Mouse (Mus musculus): ENCODE results near the gene Slc35g1. TPM values are rescaled to one million over a fixed set of nuclear protein-coding genes. Genes with fewer than 3 reads are reported as not detected.
A peak's percentile ranks its signal among the peaks of the same experiment; 100 is the strongest.

The Slc35g1 gene
- polyA plus RNA-seq (2016; fragmentation: Nextera tagmentation; extraction: Ambion mirVana), result 5.0 and 6.1 TPM in 2 replicates

- Histone ChIP-seq H3K27me3 (replicated peaks; ENCODE audit: low read depth, poor library complexity, severe bottlenecking) (0 out of 2 replicates have a peak, but pooled peaks cover 5% of the 10 kb centered on the region), H3K9me3 (no peaks in the 10 kb centered on the region), H3K27ac (replicated peaks) (peak within 1 kb of the TSS; percentile 86), H3K4me3 (peak within 1 kb of the TSS; percentile 79), H3K36me3 (replicated peaks) (peaks cover 8% of the 10 kb centered on the region), H3K4me1 (peaks cover 19% of the 10 kb centered on the region)
- DNase-seq (ENCODE audit: low spot score), result peak; percentile 82
- under 1% methylated on average over 90 of the region's 90 CpGs for WGBS
Observed at GRCm38 (mm10) chr19:38395701-38396632, at the start of gene Slc35g1. Gene Slc35g1, plus strand, starts transcription at chr19:38395980.

- Histone ChIP-seq H3K27ac (replicated peaks) (no peak overlapping the region), H3K9me3 (0 out of 2 replicates have a peak, but pooled peaks cover 2% of the 10 kb centered on the region), H3K4me1 (peaks cover 5% of the 10 kb centered on the region; the same call in 1 of the 2 replicates), H3K36me3 (replicated peaks) (no peaks in the 10 kb centered on the region), H3K27me3 (replicated peaks; ENCODE audit: low read depth, poor library complexity, severe bottlenecking) (no peaks in the 10 kb centered on the region), H3K4me3 (no peak overlapping the region)
- WGBS, result 37% methylated on average over 13 of the region's 13 CpGs
- no peak for DNase-seq (ENCODE audit: low spot score)
Observed at GRCm38 (mm10) chr19:38348271-38349012, 47.3 kb upstream of the Slc35g1 start.

GRCm38 (mm10) chr19:38349013-38349341 lies 46.8 kb upstream of the Slc35g1 start:
- Histone ChIP-seq H3K9me3 (0 out of 2 replicates have a peak, but pooled peaks cover 2% of the 10 kb centered on the region), H3K4me3 (no peak overlapping the region), H3K36me3 (replicated peaks) (no peaks in the 10 kb centered on the region), H3K27ac (replicated peaks) (no peak overlapping the region), H3K27me3 (replicated peaks; ENCODE audit: low read depth, poor library complexity, severe bottlenecking) (no peaks in the 10 kb centered on the region), H3K4me1 (peaks cover 5% of the 10 kb centered on the region; the same call in 1 of the 2 replicates)
- DNase-seq (ENCODE audit: low spot score), result no peak
- 75% methylated on average over 5 of the region's 5 CpGs for WGBS

GRCm38 (mm10) chr19:38351202-38351601 lies 44.6 kb upstream of the Slc35g1 start:
- 89% methylated on average over 2 of the region's 2 CpGs for WGBS

GRCm38 (mm10) chr19:38351728-38352127 lies 44.1 kb upstream of the Slc35g1 start:
- WGBS, result 88% methylated on average over 3 of the region's 3 CpGs
- no peaks in the 10 kb centered on the region for H3K9me3 ChIP-seq
- no peaks in the 10 kb centered on the region for H3K27me3 ChIP-seq (replicated peaks; ENCODE audit: low read depth, poor library complexity, severe bottlenecking)

More at GRCm38 (mm10) chr19:38351202-38351601, 44.6 kb upstream of the Slc35g1 start:
- peaks cover 5% of the 10 kb centered on the region; the same call in 1 of the 2 replicates for H3K4me1 ChIP-seq
- H3K27me3 ChIP-seq (replicated peaks; ENCODE audit: low read depth, poor library complexity, severe bottlenecking), result no peaks in the 10 kb centered on the region
- H3K36me3 ChIP-seq (replicated peaks), result no peaks in the 10 kb centered on the region
- H3K27ac ChIP-seq (replicated peaks), result no peak overlapping the region
- H3K4me3 ChIP-seq, result no peak overlapping the region
- H3K9me3 ChIP-seq, result no peaks in the 10 kb centered on the region
- no peak for DNase-seq (ENCODE audit: low spot score)

GRCm38 (mm10) chr19:38352495-38353130 lies 43.2 kb upstream of the Slc35g1 start:
- Histone ChIP-seq H3K27me3 (replicated peaks; ENCODE audit: low read depth, poor library complexity, severe bottlenecking) (no peaks in the 10 kb centered on the region), H3K4me1 (peaks cover 5% of the 10 kb centered on the region; the same call in 1 of the 2 replicates), H3K9me3 (no peaks in the 10 kb centered on the region), H3K36me3 (replicated peaks) (no peaks in the 10 kb centered on the region), H3K4me3 (no peak overlapping the region), H3K27ac (replicated peaks) (no peak overlapping the region)
- 47% methylated on average over 6 of the region's 6 CpGs for WGBS
- DNase-seq (ENCODE audit: low spot score), result peak; percentile 28

More at GRCm38 (mm10) chr19:38351728-38352127, 44.1 kb upstream of the Slc35g1 start:
- Histone ChIP-seq H3K4me3 (no peak overlapping the region), H3K4me1 (peaks cover 5% of the 10 kb centered on the region; the same call in 1 of the 2 replicates), H3K36me3 (replicated peaks) (no peaks in the 10 kb centered on the region), H3K27ac (replicated peaks) (no peak overlapping the region)
- no peak for DNase-seq (ENCODE audit: low spot score)

GRCm38 (mm10) chr19:38354279-38354678 lies 41.5 kb upstream of the Slc35g1 start:
- no peak overlapping the region for H3K27ac ChIP-seq (replicated peaks)
- no peak overlapping the region for H3K4me3 ChIP-seq
- no peaks in the 10 kb centered on the region for H3K27me3 ChIP-seq (replicated peaks; ENCODE audit: low read depth, poor library complexity, severe bottlenecking)
- no peaks in the 10 kb centered on the region for H3K36me3 ChIP-seq (replicated peaks)
- 92% methylated on average over 1 of the region's 1 CpGs for WGBS
- H3K4me1 ChIP-seq, result no peaks in the 10 kb centered on the region
- no peaks in the 10 kb centered on the region for H3K9me3 ChIP-seq
- DNase-seq (ENCODE audit: low spot score), result no peak

GRCm38 (mm10) chr19:38354819-38355360 lies 40.9 kb upstream of the Slc35g1 start:
- no peak for DNase-seq (ENCODE audit: low spot score)
- Histone ChIP-seq H3K27me3 (replicated peaks; ENCODE audit: low read depth, poor library complexity, severe bottlenecking) (no peaks in the 10 kb centered on the region), H3K27ac (replicated peaks) (no peak overlapping the region), H3K9me3 (no peaks in the 10 kb centered on the region), H3K4me1 (no peaks in the 10 kb centered on the region), H3K36me3 (replicated peaks) (no peaks in the 10 kb centered on the region), H3K4me3 (no peak overlapping the region)
- WGBS, result 72% methylated on average over 10 of the region's 10 CpGs

- DNase-seq (ENCODE audit: low spot score), result no peak
- 77% methylated on average over 8 of the region's 8 CpGs for WGBS
Observed at GRCm38 (mm10) chr19:38356211-38356828, 39.5 kb upstream of the Slc35g1 start.

GRCm38 (mm10) chr19:38357956-38358623 lies 37.7 kb upstream of the Slc35g1 start:
- H3K4me1 ChIP-seq, result no peaks in the 10 kb centered on the region
- 80% methylated on average over 9 of the region's 9 CpGs for WGBS
- H3K9me3 ChIP-seq, result no peaks in the 10 kb centered on the region
- H3K4me3 ChIP-seq, result no peak overlapping the region
- DNase-seq (ENCODE audit: low spot score), result no peak
- no peaks in the 10 kb centered on the region for H3K27me3 ChIP-seq (replicated peaks; ENCODE audit: low read depth, poor library complexity, severe bottlenecking)
- H3K27ac ChIP-seq (replicated peaks), result no peak overlapping the region
- H3K36me3 ChIP-seq (replicated peaks), result no peaks in the 10 kb centered on the region

More at GRCm38 (mm10) chr19:38356211-38356828, 39.5 kb upstream of the Slc35g1 start:
- Histone ChIP-seq H3K27ac (replicated peaks) (no peak overlapping the region), H3K4me3 (no peak overlapping the region), H3K9me3 (no peaks in the 10 kb centered on the region), H3K4me1 (no peaks in the 10 kb centered on the region), H3K36me3 (replicated peaks) (no peaks in the 10 kb centered on the region), H3K27me3 (replicated peaks; ENCODE audit: low read depth, poor library complexity, severe bottlenecking) (no peaks in the 10 kb centered on the region)

GRCm38 (mm10) chr19:38359287-38359686 lies 36.5 kb upstream of the Slc35g1 start:
- H3K9me3 ChIP-seq, result no peaks in the 10 kb centered on the region
- WGBS, result 92% methylated on average over 1 of the region's 1 CpGs
- no peaks in the 10 kb centered on the region for H3K36me3 ChIP-seq (replicated peaks)
- H3K4me3 ChIP-seq, result no peak overlapping the region
- no peak for DNase-seq (ENCODE audit: low spot score)
- peaks cover 6% of the 10 kb centered on the region for H3K4me1 ChIP-seq
- no peak overlapping the region for H3K27ac ChIP-seq (replicated peaks)
- no peaks in the 10 kb centered on the region for H3K27me3 ChIP-seq (replicated peaks; ENCODE audit: low read depth, poor library complexity, severe bottlenecking)

All from embryonic facial prominence, embryonic 10.5 days (tissue).